Mouse (Mus musculus) spleen, adult 2 months (tissue): ENCODE results near the gene Ccdc47. TPM values are rescaled to one million over a fixed set of nuclear protein-coding genes. Genes with fewer than 3 reads are reported as not detected.
"Not testable (repeated sequence)": the region's sequence is repeated elsewhere in the genome, so short reads cannot be mapped to it uniquely, and the experiment has no call there.

Source experiments
- DNase-seq, 2 experiments: peaks; one replicate each; pipeline versions ENCODE4 v3.0.0 to v3.0.0-alpha.2; 2012 to 2021; ENCODE audit warnings: low spot score in 2 of 2, low read depth in 1 of 2
- H3K27ac ChIP-seq: fragments of 200-500 bp; 2 replicates; pipeline ENCODE4 v1.5.1; 2012; ENCODE audit warnings: low read length, inconsistent platforms; ENCODE audit not compliant: insufficient read depth
- H3K27me3 ChIP-seq: fragments of 200-500 bp; 2 replicates; pipeline ENCODE4 v1.6.1; 2012; ENCODE audit warnings: mild to moderate bottlenecking, moderate library complexity, low read length, inconsistent platforms; ENCODE audit not compliant: control insufficient read depth, insufficient read depth
- H3K36me3 ChIP-seq: fragments of 200-500 bp; 2 replicates; pipeline ENCODE4 v1.6.1; 2012; ENCODE audit warnings: mild to moderate bottlenecking, low read length, inconsistent platforms; ENCODE audit not compliant: control insufficient read depth, insufficient read depth
- H3K4me1 ChIP-seq: fragments of 200-500 bp; 2 replicates; pipeline ENCODE4 v1.6.1; 2011; ENCODE audit warnings: inconsistent platforms; ENCODE audit not compliant: control insufficient read depth, insufficient read depth, insufficient read length
- H3K4me3 ChIP-seq: fragments of 200-500 bp; 2 replicates; pipeline ENCODE4 v1.5.1; 2011; ENCODE audit warnings: mild to moderate bottlenecking, inconsistent platforms; ENCODE audit not compliant: insufficient read depth, insufficient read length; ENCODE audit errors: extremely low read depth
- CTCF ChIP-seq: fragments of 200-500 bp; IDR thresholded peaks from 2 replicates; pipeline ENCODE4 v1.5.1; 2011; ENCODE audit warnings: mild to moderate bottlenecking, inconsistent platforms; ENCODE audit not compliant: insufficient read depth, insufficient read length, insufficient replicate concordance; ENCODE audit errors: extremely low read depth
- POLR2A ChIP-seq: fragments of 200-500 bp; IDR thresholded peaks from 2 replicates; pipeline ENCODE4 v1.6.1; 2011; ENCODE audit warnings: low read depth, low read length, inconsistent platforms
- WGBS: fragments of 180-500 bp; shearing (Covaris S2); methylation state at CpG from one replicate; pipeline ENCODE4 v1.1.7; 2018; 5-methylcytosine and 5-hydroxymethylcytosine counted together
- polyA plus RNA-seq: library from polyadenylated mRNA; depleted of rRNA; stranded (reverse); fragments of >200 nt; gene quantifications from 2 replicates; pipeline ENCODE4 v1.2.3, GENCODE M21; 2012

The Ccdc47 gene
- polyA plus RNA-seq, 1 experiment: 7.3 TPM

DNA sequence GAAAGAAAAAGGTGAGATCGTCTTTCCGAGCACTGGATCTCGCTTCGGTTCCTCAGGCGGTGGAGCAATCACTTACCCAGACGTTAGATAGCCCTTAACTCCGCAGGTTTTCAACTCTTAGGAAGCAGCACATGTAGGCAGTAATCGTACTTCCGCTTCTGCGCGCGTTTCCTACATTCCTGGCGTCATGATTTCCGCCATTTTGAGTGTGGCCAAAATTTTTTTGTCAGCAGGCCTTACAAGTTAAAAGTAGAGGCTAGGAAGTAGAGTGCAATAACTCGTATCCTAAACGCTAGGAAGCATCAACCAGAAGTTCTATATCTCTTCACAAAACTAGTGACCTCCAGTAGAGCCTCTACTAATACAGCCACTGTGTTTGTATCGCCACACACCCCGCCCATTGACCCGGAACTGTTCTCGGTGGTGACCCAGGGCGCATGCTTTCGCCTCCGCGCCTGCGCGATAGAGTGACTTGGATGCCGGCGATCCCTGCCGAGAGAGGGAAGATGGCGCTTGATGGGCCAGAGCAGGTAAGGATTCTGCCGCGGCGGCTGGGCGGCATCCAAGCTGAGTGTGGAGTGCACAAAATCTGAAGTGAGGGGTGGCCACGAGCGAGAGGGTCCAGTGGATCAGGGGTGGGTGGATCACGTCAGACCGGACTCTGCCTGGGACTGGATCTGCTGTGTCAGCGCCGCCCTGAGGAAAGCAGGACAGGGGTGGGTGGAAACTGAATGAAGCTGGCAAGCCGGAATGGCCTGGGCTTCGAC is 39.7 kb upstream of the Ccdc47 start, which contains the start of the genes Ftsj3 and Psmc5:
Ftsj3 (minus strand) TSS at position 395 of the 767 bp plus-strand sequence.
Psmc5 (plus strand) TSS at position 470 of the 767 bp plus-strand sequence.
- H3K27ac ChIP-seq: peak within 1 kb of the TSS; percentile 60
- 1% methylated on average over 42 of the region's 42 CpGs for WGBS
- no peak for TF ChIP-seq CTCF
- peak; percentile 63 for TF ChIP-seq POLR2A
- H3K4me1 ChIP-seq: no peaks in the 10 kb centered on the region; the same call in 1 of the 2 replicates
- peak within 1 kb of the TSS; percentile 80 for H3K4me3 ChIP-seq
- peaks cover 20% of the 10 kb centered on the region for H3K36me3 ChIP-seq
- DNase-seq: peak; percentile 94 to 99
- H3K27me3 ChIP-seq: no peaks in the 10 kb centered on the region

DNA sequence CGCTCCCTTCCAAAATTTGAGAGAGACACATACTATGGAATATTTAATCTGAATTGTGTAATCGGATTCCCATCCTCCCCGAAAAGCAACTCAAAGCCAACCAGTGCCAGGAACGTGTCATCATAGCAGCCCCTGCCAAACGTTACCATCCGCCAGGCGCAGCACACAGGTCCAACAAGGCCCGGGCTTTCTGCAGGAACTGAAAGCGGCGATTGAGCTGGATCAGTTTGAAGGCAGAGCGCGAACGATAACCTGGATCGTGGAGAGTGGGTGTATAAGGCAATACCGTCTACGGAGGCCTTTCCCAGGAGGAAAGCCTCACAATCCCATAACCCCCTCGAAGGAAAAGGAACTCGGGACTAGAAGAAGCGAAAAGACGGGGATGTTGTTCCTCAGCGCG is 39.0 kb upstream of the Ccdc47 start:
- Histone ChIP-seq H3K4me3 (peak overlapping the region; percentile 78), H3K4me1 (no peaks in the 10 kb centered on the region; the same call in 1 of the 2 replicates), H3K27ac (no peak overlapping the region), H3K27me3 (no peaks in the 10 kb centered on the region), H3K36me3 (peaks cover 23% of the 10 kb centered on the region)
- DNase-seq: no peak
- TF ChIP-seq CTCF: no peak
- TF ChIP-seq POLR2A: no peak
- 3% methylated on average over 22 of the region's 22 CpGs for WGBS

DNA sequence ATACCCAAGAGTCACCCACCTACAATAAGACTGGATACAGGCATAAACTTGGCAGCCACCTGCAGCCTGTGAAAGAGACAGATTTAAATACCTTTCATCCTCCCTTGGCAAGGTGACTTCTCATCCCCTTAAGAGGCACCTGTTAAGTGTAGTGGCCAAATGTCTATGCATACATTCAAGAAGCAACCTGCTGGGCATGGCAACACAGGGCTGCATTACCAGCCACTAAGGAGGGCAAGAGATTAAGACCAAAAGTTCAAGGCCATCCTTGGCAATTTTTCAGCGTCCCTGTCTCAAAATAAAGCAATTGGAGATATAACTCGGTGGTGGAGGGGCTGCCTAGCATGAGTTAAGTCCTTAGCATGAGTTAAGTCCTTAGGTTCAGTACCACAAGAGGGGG is 38.6 kb upstream of the Ccdc47 start:
- TF ChIP-seq POLR2A (no peak), CTCF (no peak)
- Histone ChIP-seq H3K4me3 (no peak overlapping the region), H3K27ac (no peak overlapping the region), H3K36me3 (peaks cover 27% of the 10 kb centered on the region), H3K4me1 (no peaks in the 10 kb centered on the region; the same call in 1 of the 2 replicates), H3K27me3 (no peaks in the 10 kb centered on the region)
- 11% methylated on average over 2 of the region's 2 CpGs for WGBS
- no peak for DNase-seq

DNA sequence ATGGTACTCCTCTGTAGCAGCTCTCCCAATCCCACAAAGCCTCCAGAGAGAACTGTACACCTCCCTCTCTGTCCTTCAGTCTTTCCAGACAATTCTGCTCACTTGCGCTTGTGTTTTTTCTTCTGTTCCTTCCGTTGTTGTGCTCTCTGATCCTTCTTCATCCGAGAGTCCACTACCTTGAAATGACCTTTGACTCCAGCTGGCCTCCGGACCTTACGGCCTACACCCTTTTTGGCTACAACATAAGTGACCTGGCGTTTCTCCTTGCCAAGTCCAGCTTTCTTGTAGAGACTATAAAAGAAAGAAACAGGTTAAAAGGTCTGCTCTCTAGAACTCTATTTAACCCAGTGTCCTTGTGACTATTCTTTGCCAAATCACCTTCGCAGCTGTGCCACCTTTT is 33.2 kb upstream of the Ccdc47 start:
- H3K27ac ChIP-seq: no peak overlapping the region
- H3K36me3 ChIP-seq: peaks cover 66% of the 10 kb centered on the region
- 94% methylated on average over 7 of the region's 7 CpGs for WGBS
- TF ChIP-seq CTCF (no peak), POLR2A (no peak)
- no peaks in the 10 kb centered on the region for H3K27me3 ChIP-seq
- no peak overlapping the region for H3K4me3 ChIP-seq
- no peak for DNase-seq
- no peaks in the 10 kb centered on the region for H3K4me1 ChIP-seq

DNA sequence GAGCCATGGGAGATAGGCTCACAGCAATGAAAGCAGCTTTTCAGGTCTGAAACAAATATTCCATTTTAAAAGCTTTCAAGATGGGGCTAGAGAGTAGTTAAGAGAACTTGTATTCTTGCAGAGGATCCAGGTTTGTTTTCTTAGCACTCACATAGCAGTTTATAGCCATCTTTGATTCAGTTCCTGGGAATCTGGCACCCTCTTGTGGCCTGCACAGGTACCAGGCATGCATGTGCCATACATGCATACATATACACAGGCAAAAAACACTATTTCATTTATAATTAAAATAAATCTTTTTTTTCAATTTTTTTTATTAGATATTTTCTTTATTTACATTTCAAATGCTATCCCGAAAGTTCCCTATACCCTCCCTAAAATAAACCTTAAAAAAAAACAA is 30.7 kb upstream of the Ccdc47 start:
- DNase-seq: no peak
- peaks cover 72% of the 10 kb centered on the region for H3K36me3 ChIP-seq
- H3K4me1 ChIP-seq: no peaks in the 10 kb centered on the region
- no peak overlapping the region for H3K4me3 ChIP-seq
- H3K27me3 ChIP-seq: no peaks in the 10 kb centered on the region
- H3K27ac ChIP-seq: no peak overlapping the region
- 96% methylated on average over 1 of the region's 1 CpGs for WGBS
- no peak for TF ChIP-seq CTCF

DNA sequence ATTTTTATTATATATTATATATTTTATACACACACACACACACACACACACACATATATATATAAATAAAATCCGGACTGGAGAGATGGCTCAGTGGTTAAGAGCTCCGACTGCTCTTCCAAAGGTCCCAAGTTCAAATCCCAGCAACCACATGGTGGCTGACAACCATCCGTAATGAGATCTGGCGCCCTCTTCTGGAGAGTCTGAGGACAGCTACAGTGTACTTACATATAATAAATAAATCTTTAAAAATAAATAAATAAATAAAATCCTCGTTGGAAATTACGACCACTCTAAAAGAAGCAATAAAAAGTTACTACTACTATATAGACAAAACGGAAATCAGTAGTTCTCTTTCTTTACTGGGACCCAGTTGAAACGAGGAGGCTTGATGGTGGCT is 17.8 kb upstream of the Ccdc47 start:
- not testable (repeated sequence) for H3K27ac ChIP-seq, H3K4me3 ChIP-seq, DNase-seq, H3K4me1 ChIP-seq, H3K27me3 ChIP-seq
- 88% methylated on average over 8 of the region's 8 CpGs for WGBS
- peaks cover 30% of the 10 kb centered on the region for H3K36me3 ChIP-seq

DNA sequence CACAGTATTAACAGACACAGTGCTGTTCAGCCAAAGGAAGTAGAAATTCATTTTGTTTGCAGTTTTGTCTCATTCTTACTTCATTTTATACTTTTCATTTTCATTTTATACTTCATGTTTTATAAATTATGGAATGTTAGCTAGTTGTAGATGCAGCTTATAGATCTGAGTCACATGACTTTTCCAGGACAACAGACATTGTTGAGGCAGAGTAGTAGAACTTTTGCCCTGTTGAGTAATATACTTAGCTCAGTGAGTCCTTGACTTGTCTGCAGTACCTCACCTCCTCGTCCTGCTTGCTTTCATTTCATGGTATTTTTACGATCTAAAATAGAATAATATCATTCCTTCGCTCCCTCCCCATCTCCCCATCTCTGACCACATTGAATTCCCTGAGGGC is 4.5 kb upstream of the Ccdc47 start:
- no peak for DNase-seq
- WGBS: 87% methylated on average over 3 of the region's 3 CpGs
- Histone ChIP-seq H3K4me1 (no peaks in the 10 kb centered on the region; the same call in none of the 2 replicates), H3K27ac (no peak overlapping the region), H3K36me3 (peaks cover 10% of the 10 kb centered on the region), H3K4me3 (no peak overlapping the region), H3K27me3 (no peaks in the 10 kb centered on the region)
- TF ChIP-seq POLR2A (no peak), CTCF (no peak)
